Mouse (Mus musculus) spleen, adult 2 months (tissue): ENCODE measurements around the gene Lhx3.
A peak's percentile ranks its signal among the peaks of the same experiment; 100 is the strongest.

Experiments used
- CTCF ChIP-seq: fragments of 200-500 bp; IDR thresholded peaks from 2 replicates; pipeline ENCODE4 v1.5.1; 2011; ENCODE audit warnings: mild to moderate bottlenecking, inconsistent platforms; ENCODE audit not compliant: insufficient read depth, insufficient read length, insufficient replicate concordance; ENCODE audit errors: extremely low read depth
- POLR2A ChIP-seq: fragments of 200-500 bp; IDR thresholded peaks from 2 replicates; pipeline ENCODE4 v1.6.1; 2011; ENCODE audit warnings: low read depth, low read length, inconsistent platforms

- TF ChIP-seq POLR2A (no peak), CTCF (peak; percentile 29; the same call in 1 of the 2 replicates)
Observed at GRCm38 (mm10) chr2:26182646-26183045, 25.4 kb downstream of the Lhx3 start.
